Mouse (Mus musculus): ENCODE measurements around the gene Ddi1.
"Not testable (repeated sequence)": the region's sequence is repeated elsewhere in the genome, so short reads cannot be mapped to it uniquely, and the experiment has no call there.

Gene Ddi1

GRCm38 (mm10) chr9:6269796-6270280 is at the start of gene Ddi1:
Ddi1 (minus strand) TSS chr9:6269846.
- no peak for DNase-seq (ENCODE audit: low spot score in 2 of 2)

GRCm38 (mm10) chr9:6317114-6317513 is 47.5 kb upstream of the Ddi1 start:
- DNase-seq (ENCODE audit: low spot score in 2 of 2): no peak

- no peak for DNase-seq (ENCODE audit: low spot score in 2 of 2)
Observed at GRCm38 (mm10) chr9:6305847-6306246, 36.2 kb upstream of the Ddi1 start.

GRCm38 (mm10) chr9:6304590-6304989 is 34.9 kb upstream of the Ddi1 start:
- no peak for DNase-seq (ENCODE audit: low spot score in 2 of 2)

GRCm38 (mm10) chr9:6302050-6302449 is 32.4 kb upstream of the Ddi1 start:
- DNase-seq (ENCODE audit: low spot score in 2 of 2): no peak

GRCm38 (mm10) chr9:6298547-6298946 is 28.9 kb upstream of the Ddi1 start:
- DNase-seq (ENCODE audit: low spot score in 2 of 2): no peak

GRCm38 (mm10) chr9:6289211-6289696 is 19.6 kb upstream of the Ddi1 start:
- no peak for DNase-seq (ENCODE audit: low spot score in 2 of 2)

GRCm38 (mm10) chr9:6286770-6287169 is 17.1 kb upstream of the Ddi1 start:
- DNase-seq (ENCODE audit: low spot score in 2 of 2): no peak

GRCm38 (mm10) chr9:6277526-6277925 is 7.9 kb upstream of the Ddi1 start:
- no peak for DNase-seq (ENCODE audit: low spot score in 2 of 2)

- no peak for DNase-seq (ENCODE audit: low spot score in 2 of 2)
Observed at GRCm38 (mm10) chr9:6276395-6276794, 6.7 kb upstream of the Ddi1 start.

GRCm38 (mm10) chr9:6264820-6265219 is 4.8 kb downstream of the Ddi1 start:
- DNase-seq (ENCODE audit: low spot score in 2 of 2): no peak

GRCm38 (mm10) chr9:6257072-6257471 is 12.6 kb downstream of the Ddi1 start:
- DNase-seq (ENCODE audit: low spot score in 2 of 2): no peak

GRCm38 (mm10) chr9:6251990-6252389 is 17.7 kb downstream of the Ddi1 start:
- no peak for DNase-seq (ENCODE audit: low spot score in 2 of 2)

- DNase-seq (ENCODE audit: low spot score in 2 of 2): no peak
Observed at GRCm38 (mm10) chr9:6250320-6250719, 19.3 kb downstream of the Ddi1 start.

- not testable (repeated sequence) for DNase-seq (ENCODE audit: low spot score in 2 of 2)
Observed at GRCm38 (mm10) chr9:6235982-6236381, 33.7 kb downstream of the Ddi1 start.

- no peak for DNase-seq (ENCODE audit: low spot score in 2 of 2)
Observed at GRCm38 (mm10) chr9:6217505-6217904, 52.1 kb downstream of the Ddi1 start.

- DNase-seq (ENCODE audit: low spot score in 2 of 2): no peak
Observed at GRCm38 (mm10) chr9:6212862-6213261, 56.8 kb downstream of the Ddi1 start.
